Mouse (Mus musculus): ENCODE results near the gene 4932438A13Rik. TPM values are rescaled to one million over a fixed set of nuclear protein-coding genes. Genes with fewer than 3 reads are reported as not detected.

4932438A13Rik gene
- polyA plus RNA-seq, 1 experiment: 20.5 TPM

DNA sequence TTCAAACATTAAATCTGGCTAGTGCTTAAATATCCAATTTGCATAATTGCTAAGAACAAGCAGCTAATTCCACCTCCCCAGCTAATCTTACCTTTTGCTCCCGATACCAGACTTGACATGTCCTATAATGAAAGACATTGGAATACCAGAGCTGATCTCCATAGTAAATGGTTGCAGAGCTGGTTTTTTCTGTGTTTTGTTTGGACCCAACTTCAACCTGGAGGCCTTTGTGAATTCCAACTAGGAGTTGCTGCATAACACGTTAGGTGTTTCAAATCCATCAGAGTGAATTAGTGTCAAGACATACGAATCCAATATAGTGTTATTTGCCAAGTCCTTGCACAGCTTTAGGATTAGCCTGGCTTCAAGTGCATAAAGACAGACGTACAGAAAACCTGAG is 28.5 kb upstream of the 4932438A13Rik start:
- no peak overlapping the region for H3K27ac ChIP-seq (ENCODE audit: control insufficient read depth, insufficient read depth, low read depth, low read length, poor library complexity)
- 76% methylated on average over 4 of the region's 4 CpGs for WGBS
- H3K4me3 ChIP-seq (replicated peaks; ENCODE audit: control insufficient read depth, low read depth, low read length): no peak overlapping the region
- no peaks in the 10 kb centered on the region for H3K4me1 ChIP-seq (ENCODE audit: control insufficient read depth, insufficient read depth, low read length)
- TF ChIP-seq CTCF (IDR thresholded peaks at IDR 0.05; ENCODE audit: control insufficient read depth, insufficient read depth, low read length) (no peak), POLR2A (IDR thresholded peaks at IDR 0.05; ENCODE audit: borderline replicate concordance, control insufficient read depth, low read depth, low read length) (no peak)

GRCm38 (mm10) chr3:36834832-36835231 is 28.1 kb upstream of the 4932438A13Rik start:
- Histone ChIP-seq H3K27ac (ENCODE audit: control insufficient read depth, insufficient read depth, low read depth, low read length, poor library complexity) (no peak overlapping the region), H3K4me3 (replicated peaks; ENCODE audit: control insufficient read depth, low read depth, low read length) (no peak overlapping the region), H3K4me1 (ENCODE audit: control insufficient read depth, insufficient read depth, low read length) (no peaks in the 10 kb centered on the region)
- WGBS: 88% methylated on average over 2 of the region's 2 CpGs
- no peak for TF ChIP-seq CTCF (IDR thresholded peaks at IDR 0.05; ENCODE audit: control insufficient read depth, insufficient read depth, low read length)
- TF ChIP-seq POLR2A (IDR thresholded peaks at IDR 0.05; ENCODE audit: borderline replicate concordance, control insufficient read depth, low read depth, low read length): no peak

- Histone ChIP-seq H3K4me1 (ENCODE audit: control insufficient read depth, insufficient read depth, low read length) (no peaks in the 10 kb centered on the region), H3K27ac (ENCODE audit: control insufficient read depth, insufficient read depth, low read depth, low read length, poor library complexity) (no peak overlapping the region), H3K4me3 (replicated peaks; ENCODE audit: control insufficient read depth, low read depth, low read length) (no peak overlapping the region)
- TF ChIP-seq POLR2A (IDR thresholded peaks at IDR 0.05; ENCODE audit: borderline replicate concordance, control insufficient read depth, low read depth, low read length) (no peak), CTCF (IDR thresholded peaks at IDR 0.05; ENCODE audit: control insufficient read depth, insufficient read depth, low read length) (no peak)
- 53% methylated on average over 18 of the region's 18 CpGs for WGBS
Observed at GRCm38 (mm10) chr3:36835525-36836203, 27.2 kb upstream of the 4932438A13Rik start.

DNA sequence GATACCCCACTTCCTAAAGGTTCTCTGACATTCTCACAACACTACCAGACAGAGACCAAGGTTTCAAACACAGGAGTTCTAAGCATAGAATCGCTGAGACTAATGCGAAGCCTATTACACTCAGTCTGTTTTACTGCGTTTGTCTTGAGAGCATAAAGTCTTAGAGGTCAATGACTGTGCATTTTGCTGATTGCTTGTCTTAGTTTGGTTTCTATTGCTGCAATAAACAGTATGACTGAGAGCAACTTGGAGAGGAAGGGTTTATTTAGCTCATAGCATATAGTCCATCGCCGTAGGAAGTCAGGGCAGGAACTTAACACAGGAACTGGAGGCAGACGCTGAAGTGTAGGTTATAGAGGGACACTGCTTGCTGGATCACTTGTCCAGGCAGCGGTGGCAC is 26.1 kb upstream of the 4932438A13Rik start:
- WGBS: 71% methylated on average over 7 of the region's 7 CpGs
- Histone ChIP-seq H3K4me3 (replicated peaks; ENCODE audit: control insufficient read depth, low read depth, low read length) (no peak overlapping the region), H3K27ac (ENCODE audit: control insufficient read depth, insufficient read depth, low read depth, low read length, poor library complexity) (no peak overlapping the region), H3K4me1 (ENCODE audit: control insufficient read depth, insufficient read depth, low read length) (no peaks in the 10 kb centered on the region)
- TF ChIP-seq POLR2A (IDR thresholded peaks at IDR 0.05; ENCODE audit: borderline replicate concordance, control insufficient read depth, low read depth, low read length): no peak
- no peak for TF ChIP-seq CTCF (IDR thresholded peaks at IDR 0.05; ENCODE audit: control insufficient read depth, insufficient read depth, low read length)

DNA sequence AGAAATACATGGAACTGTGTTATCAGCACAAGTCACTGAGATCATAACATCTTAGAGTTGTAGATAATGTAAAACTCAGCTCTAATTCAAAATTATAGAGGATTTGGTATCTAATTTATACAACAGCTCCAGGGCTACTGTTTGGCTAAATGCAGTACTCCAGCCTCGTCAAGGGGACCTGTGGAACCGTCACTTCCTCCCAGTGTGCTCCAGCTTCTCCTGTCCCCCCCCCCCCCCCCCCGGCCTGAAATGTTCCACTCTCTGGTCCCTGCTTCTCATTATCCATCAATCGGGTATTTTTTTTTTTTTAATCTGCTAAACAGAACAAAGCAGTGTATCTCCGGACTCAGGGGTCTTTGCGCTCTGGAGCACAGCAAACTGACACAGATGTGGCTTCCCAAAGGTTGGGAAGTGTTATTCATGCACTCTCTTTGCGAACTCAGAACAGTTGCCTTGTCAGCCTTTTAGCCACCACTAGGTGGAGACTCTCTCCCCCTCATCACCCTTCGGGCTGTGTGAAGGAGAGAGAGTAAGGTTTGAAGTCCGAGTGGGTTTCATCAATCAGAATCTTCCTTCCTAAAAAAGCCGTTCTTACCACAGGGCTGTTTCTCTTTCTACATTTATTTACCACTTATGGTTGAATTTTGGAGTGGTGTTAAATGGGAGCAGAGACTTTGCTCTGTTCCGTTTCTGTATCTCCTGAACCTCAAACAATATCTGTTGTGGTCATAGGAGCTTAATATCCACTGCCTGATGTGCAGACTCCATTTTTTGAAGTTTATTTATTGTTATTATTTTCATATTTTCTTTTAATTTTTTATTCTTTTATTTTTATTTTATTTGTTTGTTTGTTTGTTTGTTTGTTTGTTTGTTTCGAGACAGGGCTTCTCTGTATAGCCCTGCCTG is 22.0 kb upstream of the 4932438A13Rik start:
- 13% methylated on average over 12 of the region's 12 CpGs for WGBS
- peak; percentile 86 for TF ChIP-seq CTCF (IDR thresholded peaks at IDR 0.05; ENCODE audit: control insufficient read depth, insufficient read depth, low read length)
- no peak for TF ChIP-seq POLR2A (IDR thresholded peaks at IDR 0.05; ENCODE audit: borderline replicate concordance, control insufficient read depth, low read depth, low read length)
- Histone ChIP-seq H3K4me1 (ENCODE audit: control insufficient read depth, insufficient read depth, low read length) (no peaks in the 10 kb centered on the region), H3K4me3 (replicated peaks; ENCODE audit: control insufficient read depth, low read depth, low read length) (no peak overlapping the region), H3K27ac (ENCODE audit: control insufficient read depth, insufficient read depth, low read depth, low read length, poor library complexity) (no peak overlapping the region)

GRCm38 (mm10) chr3:36853733-36854440 is 9.0 kb upstream of the 4932438A13Rik start:
- no peak for TF ChIP-seq POLR2A (IDR thresholded peaks at IDR 0.05; ENCODE audit: borderline replicate concordance, control insufficient read depth, low read depth, low read length)
- no peak for TF ChIP-seq CTCF (IDR thresholded peaks at IDR 0.05; ENCODE audit: control insufficient read depth, insufficient read depth, low read length)
- Histone ChIP-seq H3K27ac (ENCODE audit: control insufficient read depth, insufficient read depth, low read depth, low read length, poor library complexity) (peak overlapping the region; percentile 88), H3K4me1 (ENCODE audit: control insufficient read depth, insufficient read depth, low read length) (no peaks in the 10 kb centered on the region), H3K4me3 (replicated peaks; ENCODE audit: control insufficient read depth, low read depth, low read length) (peak overlapping the region; percentile 12)
- WGBS: 4% methylated on average over 10 of the region's 10 CpGs

DNA sequence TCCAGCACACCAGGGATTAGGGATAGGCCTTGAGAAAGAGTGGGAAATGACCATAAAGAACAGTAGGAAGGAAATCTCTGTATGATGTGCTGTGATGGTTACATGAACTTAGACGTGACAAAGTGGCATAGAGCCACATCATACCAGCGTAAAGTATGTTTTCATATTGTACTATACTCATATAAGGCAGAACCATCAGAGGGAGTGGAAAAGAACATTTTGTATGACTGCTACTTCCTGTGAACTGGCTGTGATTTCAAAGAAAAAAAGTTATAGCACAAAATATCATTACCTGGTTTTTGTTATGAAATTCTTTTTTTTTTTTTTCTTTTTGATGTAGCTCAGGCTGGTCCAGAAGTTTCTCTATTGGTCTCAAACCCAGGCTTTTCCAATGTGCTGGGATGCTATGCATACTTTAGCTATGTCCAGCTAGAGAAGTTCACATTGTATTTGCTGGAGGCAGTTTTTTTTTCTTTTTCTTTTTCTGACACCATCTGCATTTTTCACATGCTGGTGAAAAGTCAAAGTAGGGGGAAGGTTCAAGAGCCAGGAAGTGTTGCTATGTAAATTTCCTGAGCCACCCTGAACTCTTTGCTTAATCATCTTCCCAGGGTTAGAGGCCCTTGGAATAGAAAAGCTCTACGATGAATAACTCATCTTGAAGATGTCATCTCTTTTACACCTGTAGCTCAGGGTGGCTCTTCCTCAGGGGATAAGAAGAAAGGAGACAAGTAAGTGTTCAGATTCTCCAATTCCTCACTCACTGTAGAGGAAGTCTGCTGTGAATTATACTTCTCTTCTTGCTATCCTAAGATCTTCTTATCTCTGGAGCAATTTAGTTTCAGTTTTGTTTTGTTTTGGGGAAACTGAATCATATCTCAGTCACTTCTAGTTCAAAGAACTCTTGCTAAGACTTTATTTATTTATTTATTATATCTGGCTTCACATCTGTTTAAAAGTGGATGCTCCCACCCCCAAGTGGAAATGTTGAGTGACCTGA is 1.2 kb upstream of the 4932438A13Rik start:
- no peak overlapping the region for H3K27ac ChIP-seq (ENCODE audit: control insufficient read depth, insufficient read depth, low read depth, low read length, poor library complexity)
- H3K4me1 ChIP-seq (ENCODE audit: control insufficient read depth, insufficient read depth, low read length): peaks cover 2% of the 10 kb centered on the region; the same call in 1 of the 2 replicates
- no peak overlapping the region for H3K4me3 ChIP-seq (replicated peaks; ENCODE audit: control insufficient read depth, low read depth, low read length)
- WGBS: 59% methylated on average over 3 of the region's 3 CpGs
- no peak for TF ChIP-seq CTCF (IDR thresholded peaks at IDR 0.05; ENCODE audit: control insufficient read depth, insufficient read depth, low read length)
- TF ChIP-seq POLR2A (IDR thresholded peaks at IDR 0.05; ENCODE audit: borderline replicate concordance, control insufficient read depth, low read depth, low read length): no peak
